Mouse (Mus musculus) intestine, postnatal 0 days (tissue): Measurements from ENCODE around the gene Ptbp1. TPM values are rescaled to one million over a fixed set of nuclear protein-coding genes. Genes with fewer than 3 reads are reported as not detected.

ENCODE experiments used
- ATAC-seq: fragments of 200-750 bp; cut with Nextera tagmentation; 2 replicates; pipeline ENCODE4 v1.8.0; 2017; ENCODE audit warnings: mild to moderate bottlenecking, moderate TSS enrichment, moderate library complexity
- H3K27ac ChIP-seq: fragments of 300-500 bp; sonication (generic); 2 replicates; pipeline ENCODE4 v1.5.1; 2014; ENCODE audit warnings: mild to moderate bottlenecking, low read depth, low read length, moderate library complexity
- H3K27me3 ChIP-seq: fragments of 300-500 bp; sonication (generic); replicated peaks from 2 replicates; pipeline ENCODE4 v1.6.1; 2014; ENCODE audit warnings: low read length, mixed read lengths; ENCODE audit not compliant: control insufficient read depth, insufficient read depth
- H3K36me3 ChIP-seq: fragments of 300-500 bp; sonication (generic); 2 replicates; pipeline ENCODE4 v1.6.1; 2014; ENCODE audit warnings: mild to moderate bottlenecking, moderate library complexity; ENCODE audit not compliant: control insufficient read depth, insufficient read depth
- H3K4me1 ChIP-seq: fragments of 300-500 bp; sonication (generic); replicated peaks from 2 replicates; pipeline ENCODE4 v1.6.1; 2014; ENCODE audit warnings: antibody characterized with exemption, low read length, mixed read lengths; ENCODE audit not compliant: control insufficient read depth, insufficient read depth
- H3K4me2 ChIP-seq: fragments of 300-500 bp; sonication (generic); replicated peaks from 2 replicates; pipeline ENCODE4 v1.6.1; 2014; ENCODE audit warnings: low read depth, mild to moderate bottlenecking, moderate library complexity
- H3K4me3 ChIP-seq: fragments of 300-500 bp; sonication (generic); 2 replicates; pipeline ENCODE4 v1.5.1; 2014; ENCODE audit warnings: low read depth, low read length
- H3K9ac ChIP-seq: fragments of 300-500 bp; sonication (generic); 2 replicates; pipeline ENCODE4 v1.6.1; 2014; ENCODE audit warnings: mild to moderate bottlenecking, low read depth, low read length
- H3K9me3 ChIP-seq: fragments of 300-500 bp; sonication (generic); 2 replicates; pipeline ENCODE4 v1.6.1; 2016; ENCODE audit warnings: mixed run types; ENCODE audit not compliant: control insufficient read depth
- CTCF ChIP-seq: sonication (generic); IDR thresholded peaks from 2 replicates; pipeline ENCODE4 v1.5.1; 2016; ENCODE audit warnings: low read depth, mild to moderate bottlenecking, control low read depth, antibody characterized with exemption, moderate library complexity
- WGBS: fragments of 180-500 bp; shearing (Covaris S2); extraction: QIAGEN DNeasy Blood & Tissue Kit; methylation state at CpG from one replicate; pipeline ENCODE4 v1.1.7; 2014; 5-methylcytosine and 5-hydroxymethylcytosine counted together
- polyA plus RNA-seq: library from polyadenylated mRNA; unstranded; fragments of >200 nt; fragmentation: Nextera tagmentation; extraction: Ambion mirVana; gene quantifications from 2 replicates; pipeline ENCODE4 v1.2.1, GENCODE M21; 2015

Gene Ptbp1
- polyA plus RNA-seq, result 86.9 and 92.2 TPM in 2 replicates

DNA sequence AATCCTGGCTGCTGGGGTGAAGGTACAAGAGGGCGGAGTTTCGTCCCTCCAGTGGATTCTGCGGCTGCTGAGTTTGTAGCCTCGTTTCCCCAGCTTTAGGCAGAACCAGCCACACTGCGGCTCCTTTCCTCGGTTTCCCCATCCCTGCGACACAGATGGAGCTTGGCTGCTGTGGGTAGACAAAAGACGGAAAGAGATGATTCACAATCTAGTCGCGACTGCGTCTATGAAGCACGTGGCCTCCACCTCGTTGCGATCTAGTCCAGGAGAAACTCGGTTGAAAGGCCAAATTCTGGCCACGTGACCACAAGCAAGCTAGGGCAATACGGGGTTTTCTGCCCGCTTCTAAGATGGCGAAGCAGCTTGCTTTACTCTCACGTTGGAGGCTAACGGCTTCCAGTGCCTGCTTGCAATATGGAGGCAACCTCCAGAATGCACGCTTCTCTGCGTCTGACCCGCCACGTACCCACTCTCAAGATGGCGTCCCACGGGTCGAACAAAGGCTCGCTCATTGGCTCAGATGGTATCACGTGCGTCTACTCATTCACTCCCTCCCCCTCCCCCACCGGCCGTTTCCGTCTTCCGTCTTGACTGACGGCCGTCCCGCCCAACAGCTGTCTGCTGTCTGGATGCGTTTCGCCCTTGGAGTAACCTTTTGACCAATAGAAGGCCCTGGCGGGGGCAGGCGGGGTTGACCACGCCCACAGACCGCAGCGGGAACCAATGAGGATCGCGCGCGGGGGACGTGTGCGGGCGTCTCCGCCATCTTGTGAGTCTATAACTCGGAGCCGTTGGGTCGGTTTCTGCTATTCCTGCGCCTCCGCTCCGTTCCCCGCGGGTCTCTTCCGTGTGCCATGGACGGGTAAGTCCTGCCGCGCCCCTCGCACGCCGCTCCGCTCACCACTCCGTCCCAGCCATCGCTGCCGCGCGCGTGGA is at the start of gene Ptbp1:
Gene Ptbp1 (plus strand): TSS at position 568 of the 936 bp plus-strand sequence.
- Histone ChIP-seq H3K4me2 (peak within 1 kb of the TSS; percentile 90), H3K4me1 (peaks cover 22% of the 10 kb centered on the region), H3K27ac (peak within 1 kb of the TSS; percentile 100), H3K9ac (peak within 1 kb of the TSS; percentile 96), H3K9me3 (no peaks in the 10 kb centered on the region), H3K36me3 (peaks cover 19% of the 10 kb centered on the region), H3K4me3 (peak within 1 kb of the TSS; percentile 88), H3K27me3 (no peaks in the 10 kb centered on the region)
- WGBS, result under 1% methylated on average over 74 of the region's 75 CpGs
- ATAC-seq, result peak; percentile 83
- no peak for TF ChIP-seq CTCF

DNA sequence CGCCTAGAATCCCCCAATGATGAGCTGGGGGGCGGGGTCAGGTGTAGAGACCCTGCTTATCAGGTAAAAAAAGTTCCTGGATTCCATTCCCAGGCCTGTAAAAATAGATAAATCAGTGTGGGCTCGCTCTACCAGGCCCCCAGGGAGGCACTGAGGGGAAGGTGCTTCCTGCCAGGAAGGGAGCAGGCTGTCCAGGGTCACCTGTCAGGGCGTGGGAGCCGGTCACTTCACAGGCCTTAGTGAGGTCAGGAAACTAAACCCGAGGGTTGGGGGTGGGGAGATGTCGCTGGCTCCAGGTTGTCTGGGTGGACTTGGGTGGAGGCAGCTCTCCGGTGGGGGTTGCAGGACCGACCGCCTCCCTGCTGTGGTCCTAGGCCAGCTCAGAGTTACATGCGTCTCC is 48.6 kb upstream of the Ptbp1 start:
- Histone ChIP-seq H3K27ac (no peak overlapping the region), H3K4me3 (no peak overlapping the region)
- WGBS, result 49% methylated on average over 11 of the region's 11 CpGs

GRCm38 (mm10) chr10:79806331-79806730 is 47.9 kb upstream of the Ptbp1 start:
- H3K27ac ChIP-seq, result no peak overlapping the region
- H3K27me3 ChIP-seq, result no peaks in the 10 kb centered on the region
- H3K4me2 ChIP-seq, result no peak overlapping the region
- no peak for ATAC-seq
- no peak for TF ChIP-seq CTCF
- no peaks in the 10 kb centered on the region for H3K36me3 ChIP-seq
- 85% methylated on average over 9 of the region's 9 CpGs for whole genome bisulfite sequencing
- no peaks in the 10 kb centered on the region for H3K9me3 ChIP-seq
- no peak overlapping the region for H3K4me3 ChIP-seq
- H3K9ac ChIP-seq, result no peak overlapping the region
- no peaks in the 10 kb centered on the region for H3K4me1 ChIP-seq

More for the DNA sequence above, 48.6 kb upstream of the Ptbp1 start:
- no peak overlapping the region for H3K4me2 ChIP-seq
- TF ChIP-seq CTCF, result no peak
- H3K9ac ChIP-seq, result no peak overlapping the region
- H3K27me3 ChIP-seq, result no peaks in the 10 kb centered on the region
- H3K36me3 ChIP-seq, result no peaks in the 10 kb centered on the region
- no peaks in the 10 kb centered on the region for H3K4me1 ChIP-seq
- H3K9me3 ChIP-seq, result no peaks in the 10 kb centered on the region
- ATAC-seq, result no peak

DNA sequence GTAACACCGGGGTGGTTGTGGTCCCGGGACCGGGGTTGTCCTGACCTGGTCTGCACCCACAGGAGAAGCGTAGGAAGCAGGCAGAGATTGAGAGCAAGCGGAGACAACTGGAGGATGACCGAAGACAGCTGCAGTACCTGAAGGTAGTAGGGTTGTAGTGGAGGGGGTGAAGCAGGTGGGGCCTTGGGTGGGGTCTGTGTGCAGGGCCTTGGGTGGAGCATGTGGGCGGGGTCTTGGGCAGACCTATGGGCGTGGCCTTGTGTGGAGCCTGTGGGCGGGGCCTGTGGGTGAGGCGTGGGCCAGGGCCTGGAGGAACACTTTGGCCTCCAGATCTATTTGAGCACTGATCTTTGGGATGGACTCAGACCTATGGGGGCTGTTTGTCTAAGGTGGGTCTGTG is 47.3 kb upstream of the Ptbp1 start:
- Histone ChIP-seq H3K9me3 (no peaks in the 10 kb centered on the region), H3K27me3 (no peaks in the 10 kb centered on the region), H3K27ac (no peak overlapping the region), H3K4me3 (no peak overlapping the region), H3K9ac (no peak overlapping the region), H3K36me3 (no peaks in the 10 kb centered on the region), H3K4me2 (no peak overlapping the region), H3K4me1 (no peaks in the 10 kb centered on the region)
- no peak for ATAC-seq
- TF ChIP-seq CTCF, result no peak
- 62% methylated on average over 10 of the region's 10 CpGs for WGBS

GRCm38 (mm10) chr10:79807826-79808225 is 46.4 kb upstream of the Ptbp1 start:
- no peaks in the 10 kb centered on the region for H3K27me3 ChIP-seq
- no peaks in the 10 kb centered on the region for H3K9me3 ChIP-seq
- no peak overlapping the region for H3K4me3 ChIP-seq
- H3K27ac ChIP-seq, result peak overlapping the region; percentile 28; the same call in 1 of the 2 replicates
- no peak overlapping the region for H3K9ac ChIP-seq
- TF ChIP-seq CTCF, result no peak
- H3K4me1 ChIP-seq, result no peaks in the 10 kb centered on the region
- H3K4me2 ChIP-seq, result no peak overlapping the region
- H3K36me3 ChIP-seq, result no peaks in the 10 kb centered on the region
- WGBS, result 68% methylated on average over 11 of the region's 11 CpGs
- ATAC-seq, result no peak

DNA sequence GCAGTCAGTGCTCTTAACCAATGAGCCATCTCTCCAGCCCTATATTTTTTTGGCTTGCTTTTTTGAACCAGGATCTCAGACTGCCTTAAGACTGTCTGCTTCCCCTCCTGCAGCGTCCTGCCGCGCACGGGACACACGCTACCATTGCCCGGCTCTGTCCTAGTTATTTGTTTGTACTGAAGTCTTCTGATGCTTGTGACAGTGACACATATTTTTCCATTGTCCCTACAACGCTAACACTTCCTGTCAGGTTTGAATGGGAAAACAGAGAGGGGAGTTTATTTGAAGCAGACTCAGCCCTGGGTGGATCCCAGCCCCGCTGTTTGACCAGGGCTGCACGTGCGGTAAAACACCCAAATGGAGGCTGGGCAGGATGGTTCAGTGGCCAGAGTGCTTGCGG is 45.5 kb upstream of the Ptbp1 start:
- Histone ChIP-seq H3K36me3 (no peaks in the 10 kb centered on the region), H3K4me3 (no peak overlapping the region), H3K27me3 (no peaks in the 10 kb centered on the region), H3K9me3 (no peaks in the 10 kb centered on the region), H3K4me1 (no peaks in the 10 kb centered on the region), H3K4me2 (no peak overlapping the region), H3K27ac (no peak overlapping the region), H3K9ac (no peak overlapping the region)
- WGBS, result 82% methylated on average over 11 of the region's 11 CpGs
- no peak for TF ChIP-seq CTCF
- ATAC-seq, result no peak
